Mouse (Mus musculus) layer of hippocampus, adult 18-20 months (tissue): ENCODE results near the gene Arhgap9. TPM values are rescaled to one million over a fixed set of nuclear protein-coding genes. Genes with fewer than 3 reads are reported as not detected.
"Not testable (repeated sequence)": the region's sequence is repeated elsewhere in the genome, so short reads cannot be mapped to it uniquely, and the experiment has no call there.

Experiments
- DNase-seq, 2 experiments: peaks; one replicate each; pipeline ENCODE4 v3.0.0; 2022; ENCODE audit warnings: low spot score in 2 of 2
- total RNA-seq, 2 experiments: library from RNA; stranded (reverse); gene quantifications; 2 replicates each; pipeline ENCODE4 v1.2.3; 2021

Arhgap9 gene
- total RNA-seq, 2 experiments from 2014 or later = 0.84 to 0.92 TPM

DNA sequence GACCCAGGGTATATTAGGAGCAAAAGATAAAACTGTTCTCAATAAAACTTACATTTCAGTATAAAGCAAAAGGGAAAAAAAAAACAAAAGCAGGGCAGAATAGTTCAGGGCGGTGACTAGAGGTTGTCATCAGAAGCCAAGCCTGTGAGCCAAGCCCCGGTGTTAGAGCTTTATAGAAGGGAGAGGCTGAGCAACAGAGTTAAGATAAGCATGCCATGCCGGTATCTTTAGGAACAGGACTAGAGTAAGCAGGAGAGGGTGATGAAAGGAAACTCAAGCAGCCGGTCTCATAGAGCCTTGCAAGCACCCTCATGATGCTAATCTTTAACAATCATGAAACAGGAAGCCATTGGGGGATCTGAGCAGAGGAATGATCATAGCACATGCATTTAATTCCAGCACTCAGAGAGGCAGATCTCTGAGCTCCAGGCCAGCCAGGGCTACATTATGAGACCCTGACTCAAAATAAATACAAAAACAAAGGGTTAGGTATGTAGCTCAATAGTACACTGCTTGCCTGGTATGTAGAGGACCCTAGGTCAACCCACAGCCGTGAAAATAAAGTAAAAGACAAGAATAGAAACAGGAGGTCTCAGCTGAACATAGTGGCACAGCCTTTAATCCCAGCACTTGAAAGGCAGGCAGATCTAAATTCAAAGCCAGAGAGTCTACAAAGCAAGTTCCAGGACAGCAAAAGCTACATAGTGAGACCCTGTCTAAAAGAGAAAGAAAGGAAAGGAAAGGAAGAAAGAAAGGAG, 29.7 kb upstream of the Arhgap9 start:
- no peak for DNase-seq

DNA sequence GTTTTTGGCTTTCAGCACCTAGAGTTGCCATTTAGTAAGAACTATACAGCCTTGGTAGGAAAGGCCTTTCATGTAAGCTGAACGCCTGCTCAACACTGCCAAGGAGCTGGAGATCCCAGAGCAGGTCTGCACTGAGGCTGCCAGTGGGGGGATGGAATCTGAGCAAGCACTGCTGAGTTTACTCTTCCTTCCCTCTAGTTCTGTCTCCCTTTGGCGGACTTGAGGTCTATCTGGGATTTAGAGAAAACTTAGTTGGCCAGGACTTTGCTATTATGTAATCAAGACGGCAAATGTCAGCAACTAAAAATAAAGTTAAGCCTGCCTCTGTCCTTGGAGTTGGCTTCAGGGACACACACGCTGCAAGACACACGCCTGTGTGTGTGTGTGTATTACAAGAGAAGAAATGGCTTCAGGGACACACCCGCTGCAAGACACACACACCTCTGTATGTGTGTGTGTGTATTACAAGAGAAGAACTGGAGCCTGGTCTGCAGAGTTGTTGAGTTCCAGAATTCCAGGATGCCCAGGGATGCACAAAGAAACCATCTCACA, 28.7 kb upstream of the Arhgap9 start:
- DNase-seq = no peak

DNA sequence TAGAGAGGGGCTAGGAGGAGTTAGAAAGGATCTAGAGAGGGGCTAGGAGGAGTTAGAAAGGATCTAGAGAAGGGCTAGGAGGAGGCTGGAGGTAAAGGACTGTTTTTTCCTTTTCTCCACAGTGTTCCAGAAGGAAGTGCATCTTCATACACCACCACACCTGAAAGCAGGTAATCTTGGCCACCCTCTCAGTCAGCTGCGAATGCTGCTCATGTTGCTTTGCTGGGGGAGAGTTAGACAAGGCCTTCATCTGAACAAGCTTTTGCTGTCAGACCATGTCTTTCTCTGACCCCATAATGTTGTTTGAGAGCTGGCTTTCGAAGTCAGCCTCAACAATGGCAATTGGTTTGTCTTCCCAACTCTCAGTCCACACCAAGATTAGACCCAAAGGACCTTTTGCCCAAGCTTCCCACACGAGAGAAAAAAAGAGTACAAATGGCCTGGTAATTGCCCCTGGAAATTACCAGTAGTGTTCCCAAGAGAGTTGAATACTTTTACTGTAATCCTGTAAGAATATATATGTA, 28.1 kb upstream of the Arhgap9 start:
- DNase-seq = no peak

DNA sequence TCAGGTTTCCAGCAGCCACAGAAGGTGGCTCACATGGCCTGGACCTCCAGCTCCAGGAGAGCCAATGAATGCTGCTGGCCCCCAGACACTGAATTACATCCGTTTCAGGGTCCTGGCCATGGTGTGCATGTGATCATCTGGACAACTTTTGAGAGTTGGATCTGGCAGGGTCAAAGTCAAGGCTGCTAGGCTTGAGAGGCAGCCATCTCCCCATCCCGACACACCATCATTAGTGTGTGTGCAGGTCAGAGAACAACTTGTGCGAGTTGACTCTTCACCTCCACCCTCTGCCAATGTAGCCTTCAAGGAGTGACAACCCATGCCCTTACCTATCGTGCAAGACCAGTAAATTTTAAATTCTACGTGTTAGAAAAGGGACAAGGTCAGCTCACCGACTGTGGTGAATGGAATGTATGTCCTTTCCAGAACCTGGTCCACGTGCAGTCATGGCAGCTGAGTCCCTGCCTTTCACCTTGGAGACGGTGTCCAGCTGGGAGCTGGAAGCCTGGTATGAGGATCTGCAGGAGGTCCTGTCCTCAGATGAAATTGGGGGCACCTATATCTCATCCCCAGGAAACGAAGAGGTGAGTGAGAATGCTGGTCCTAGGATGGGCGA, 26.8 kb upstream of the Arhgap9 start:
- no peak for DNase-seq

DNA sequence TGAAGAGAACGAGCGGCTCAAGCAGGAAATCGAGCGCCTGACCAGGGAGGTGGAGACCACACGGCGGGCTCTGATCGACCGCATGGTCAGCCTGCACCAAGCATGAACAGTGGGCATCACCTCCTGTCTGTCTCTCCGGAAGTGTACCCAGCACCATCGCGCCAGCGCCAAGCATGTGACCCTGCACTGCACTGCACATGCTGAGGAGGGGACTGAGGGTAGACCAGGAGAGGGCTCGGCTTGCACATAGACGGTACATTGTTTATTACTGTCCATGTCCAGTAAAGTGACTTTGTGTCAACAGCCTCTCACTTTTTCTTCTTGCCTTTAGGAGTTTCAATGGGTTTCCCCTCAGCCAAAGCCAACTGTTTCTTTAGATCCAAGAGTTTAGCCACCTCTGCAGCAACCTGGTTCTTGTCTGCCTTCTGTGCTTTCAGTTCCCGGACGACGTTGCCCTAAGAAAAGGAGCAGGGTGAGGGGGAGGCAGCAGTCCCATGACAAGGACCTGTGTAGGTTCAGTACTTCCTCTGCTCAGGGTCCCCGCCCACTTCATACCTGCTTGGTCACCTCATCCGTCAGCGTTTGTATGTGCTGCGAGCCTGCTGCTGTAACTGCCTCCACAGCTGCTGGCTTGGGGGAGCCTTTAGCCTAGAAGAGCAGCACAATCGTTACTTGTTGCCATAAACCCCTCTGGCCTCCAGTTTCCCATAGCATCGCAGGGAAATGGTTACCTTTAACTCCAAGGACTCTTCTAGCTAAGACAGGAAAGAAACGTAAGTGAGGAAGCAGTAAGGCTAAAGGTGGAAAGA, 25.6 kb upstream of the Arhgap9 start:
- no peak for DNase-seq

DNA sequence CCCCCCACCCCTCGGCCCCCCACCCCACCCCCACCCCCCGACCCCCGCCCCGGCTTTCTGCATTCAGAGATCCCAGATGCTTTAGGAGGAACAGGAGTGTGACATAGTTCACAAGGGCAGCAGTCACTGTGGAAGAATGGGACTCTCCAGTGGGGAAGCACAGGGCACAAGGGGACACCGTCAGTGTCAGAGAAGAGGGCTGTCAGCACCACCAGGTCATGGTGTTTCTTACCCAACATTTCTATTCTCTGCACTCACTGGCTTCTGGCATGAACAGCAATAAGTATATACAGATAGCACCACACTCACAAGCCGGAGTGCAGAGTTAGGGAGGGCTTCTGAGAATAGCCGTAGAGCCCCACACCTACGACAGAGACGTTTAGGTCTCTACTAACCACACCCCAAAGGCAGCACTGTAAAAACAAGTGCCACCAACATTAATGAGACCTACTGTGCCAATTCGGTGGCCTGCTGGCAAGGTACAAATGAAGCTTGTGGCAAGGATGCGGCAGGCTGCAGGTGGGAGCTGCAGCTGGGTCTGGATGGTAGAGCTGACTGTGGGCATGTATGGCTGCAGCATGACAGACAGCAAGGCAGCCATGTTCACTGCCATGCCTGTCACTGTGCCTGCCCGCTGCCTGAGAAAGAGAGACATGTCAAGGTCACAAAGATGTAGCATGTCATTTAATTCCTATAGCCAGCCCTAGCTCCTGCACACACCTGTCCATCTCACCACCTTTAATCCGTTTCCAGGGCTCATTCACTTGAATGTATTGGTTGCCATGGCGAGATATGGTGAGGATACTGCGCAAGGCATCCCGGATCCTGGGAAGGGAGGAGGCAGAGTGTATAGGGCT, 24.5 kb upstream of the Arhgap9 start:
- no peak for DNase-seq

DNA sequence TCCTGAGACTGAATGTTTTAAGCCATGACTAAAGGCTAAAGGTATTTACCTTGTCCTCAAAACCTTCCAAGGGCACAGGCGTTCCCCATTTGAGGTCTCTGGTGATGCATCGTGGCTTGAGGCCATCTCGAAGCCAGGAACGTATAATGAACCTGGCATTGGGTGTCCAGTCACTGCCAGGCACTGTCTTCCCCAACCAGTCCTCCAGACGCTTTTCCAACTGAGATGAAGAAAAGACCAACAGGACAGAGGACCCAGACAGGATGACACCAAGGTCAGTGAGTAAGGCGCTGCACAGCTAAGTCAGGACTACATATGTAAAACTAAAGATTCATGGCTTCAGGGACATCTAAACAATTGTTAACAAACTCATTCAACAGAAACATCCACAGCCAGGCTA, 21.4 kb upstream of the Arhgap9 start:
- no peak for DNase-seq

DNA sequence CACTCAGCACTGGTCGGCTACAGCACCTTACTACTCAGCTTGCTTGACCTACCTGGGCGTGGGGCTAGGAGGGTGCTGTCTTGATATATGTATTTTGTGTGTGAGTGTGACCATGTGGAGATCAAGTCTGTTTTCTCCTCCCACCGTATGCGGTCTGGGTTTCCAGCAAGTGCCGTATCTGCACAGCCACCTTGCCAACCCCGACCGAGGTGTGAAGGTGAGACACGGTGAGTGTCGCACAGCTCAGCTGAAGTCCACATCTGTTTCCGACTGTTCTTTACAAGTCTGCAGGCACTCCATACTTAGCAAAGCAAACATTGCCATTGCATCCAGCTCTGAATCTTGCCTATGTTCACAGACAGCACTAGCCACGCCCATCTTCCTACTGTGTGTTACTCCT, 18.6 kb upstream of the Arhgap9 start:
- DNase-seq = no peak

DNA sequence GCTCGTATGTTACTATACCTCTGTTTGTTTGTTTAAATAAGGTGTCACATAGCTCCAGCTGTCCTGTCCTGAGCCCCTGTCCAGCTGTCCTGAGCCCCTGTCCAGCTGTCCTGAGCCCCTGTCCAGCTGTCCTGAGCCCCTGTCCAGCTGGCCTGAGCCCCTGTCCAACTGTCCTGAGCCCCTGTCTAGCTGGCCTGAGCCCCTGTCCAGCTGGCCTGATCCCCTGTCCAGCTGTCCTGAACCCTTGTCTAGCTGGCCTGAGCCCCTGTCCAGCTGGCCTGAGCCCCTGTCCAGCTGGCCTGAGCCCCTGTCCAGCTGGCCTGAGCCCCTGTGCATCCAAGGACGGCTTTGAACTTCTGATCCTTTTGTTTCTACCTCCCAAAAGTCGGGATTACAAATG, 12.6 kb upstream of the Arhgap9 start:
- not testable (repeated sequence) for DNase-seq

DNA sequence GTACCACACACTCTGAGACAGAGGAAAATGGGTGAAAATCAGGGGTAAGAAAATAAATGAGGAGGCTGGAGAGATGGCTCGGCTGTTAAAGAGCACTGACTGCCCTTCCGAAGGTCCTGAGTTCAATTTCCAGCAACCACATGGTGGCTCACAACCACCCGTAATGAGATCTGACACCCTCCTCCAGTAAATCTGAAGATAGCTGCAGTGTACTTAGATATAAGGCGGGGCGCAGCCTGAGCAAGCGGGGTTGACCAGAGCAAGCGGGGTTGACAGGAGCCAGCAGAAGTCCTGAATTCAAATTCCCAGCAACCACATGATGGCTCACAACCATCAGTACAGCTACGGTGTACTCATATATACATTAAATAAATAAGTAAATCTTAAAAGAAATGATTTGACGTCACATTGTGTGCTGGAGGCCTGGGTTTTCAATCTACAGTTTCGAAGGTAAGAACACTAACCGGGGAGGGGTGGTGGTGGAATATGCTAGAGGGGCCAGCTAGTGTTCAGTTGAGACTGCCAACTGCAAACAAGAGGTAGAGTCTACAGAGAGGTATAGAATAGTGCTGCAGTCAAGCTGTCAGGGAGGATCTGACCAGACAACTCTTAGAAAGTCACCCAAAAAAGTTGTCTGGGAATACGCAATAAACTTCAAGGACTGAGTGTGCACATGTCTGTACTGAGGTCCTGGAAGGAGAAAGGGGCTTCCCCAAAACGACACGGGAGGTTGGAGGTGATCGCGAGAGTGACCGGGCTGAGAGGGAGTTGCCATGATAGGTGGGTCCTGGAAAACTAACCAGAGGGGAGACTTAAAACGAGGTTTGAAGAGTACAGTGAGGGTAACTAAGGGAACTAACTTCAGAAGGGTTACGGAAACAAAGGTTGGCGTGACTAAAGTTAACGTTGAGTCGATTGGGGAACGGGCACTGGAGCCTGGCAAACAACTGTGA, 11.0 kb upstream of the Arhgap9 start:
- no peak for DNase-seq

DNA sequence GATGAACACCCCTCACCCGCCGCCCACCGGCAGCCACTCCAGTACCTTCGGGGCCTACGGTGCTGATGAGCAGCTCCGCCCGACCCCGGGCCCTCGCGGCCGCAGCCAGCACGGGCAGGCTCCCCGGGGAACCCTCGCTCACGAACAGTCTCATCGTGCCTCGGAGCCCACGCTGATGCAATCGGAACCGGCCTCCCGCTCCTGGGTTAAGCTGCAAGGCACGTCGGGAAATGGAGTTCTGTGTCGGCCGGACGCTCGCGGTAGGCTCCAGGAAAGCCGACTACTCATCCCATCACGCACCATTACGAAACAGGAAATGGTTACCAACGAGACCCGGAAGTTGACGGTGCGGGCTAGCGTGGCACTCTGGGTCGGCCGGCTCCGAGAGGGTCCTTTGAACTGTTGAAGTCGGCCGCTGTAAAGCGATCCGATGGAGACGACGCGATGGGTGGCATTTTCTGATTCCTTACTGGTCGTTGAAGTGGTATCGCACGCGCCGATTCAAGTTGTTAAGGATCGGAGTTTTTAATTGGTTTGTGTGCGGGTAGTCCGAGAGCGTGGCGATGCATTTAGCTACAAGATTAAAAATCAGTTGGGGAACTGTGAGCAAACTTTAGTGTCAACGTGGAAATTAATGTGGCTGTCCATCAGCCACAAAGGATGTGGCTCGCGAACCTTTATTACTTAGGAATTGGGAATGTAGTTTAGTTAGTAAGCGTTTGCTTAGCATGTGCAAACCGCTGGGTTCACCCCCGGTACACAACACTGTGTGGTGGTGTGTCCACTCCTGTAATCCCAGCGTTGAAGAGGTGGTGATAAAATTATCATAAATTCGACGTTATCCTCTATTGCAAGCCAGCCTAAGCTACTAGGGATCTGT, 10.0 kb upstream of the Arhgap9 start, which contains the start of gene Mars:
TSS of gene Mars (minus strand) at position 311 of the 880 bp plus-strand sequence.
- peak; percentile 94 to 98 for DNase-seq

DNA sequence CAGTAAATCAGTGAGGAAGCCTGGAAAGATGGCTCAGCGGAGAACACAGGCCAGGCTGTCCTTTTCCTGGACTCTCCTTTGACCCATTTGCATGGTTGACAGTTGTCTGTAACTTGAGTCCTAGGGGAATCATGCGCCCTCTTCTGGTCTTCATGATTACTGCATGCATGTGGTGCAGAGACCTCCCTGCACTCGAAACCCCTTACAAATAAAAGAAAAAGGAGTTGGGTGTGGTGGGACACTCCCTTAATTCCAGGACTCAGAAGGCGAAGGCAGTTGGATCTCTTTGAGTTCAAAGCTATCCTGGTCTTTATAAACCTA, 9.4 kb upstream of the Arhgap9 start:
- DNase-seq = peak; percentile 54 to 90

DNA sequence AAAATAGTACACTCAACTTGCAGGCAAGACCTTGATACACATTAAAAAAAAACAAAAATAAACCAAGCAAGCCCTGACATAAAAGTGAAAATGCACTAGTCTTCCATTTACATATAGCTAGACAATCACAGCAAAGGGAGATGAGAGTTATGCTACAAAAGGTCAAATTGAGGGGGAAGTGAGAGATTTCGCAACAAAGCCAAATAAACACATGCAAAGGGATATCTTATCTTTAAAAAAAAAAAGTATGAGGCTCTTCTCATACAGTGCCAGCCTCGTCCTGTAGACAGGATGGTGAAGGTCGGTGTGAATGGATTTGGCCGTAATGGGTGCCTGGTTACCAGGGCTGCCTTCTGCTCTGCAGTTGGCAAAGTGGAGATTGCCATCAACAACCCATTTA, 8.9 kb upstream of the Arhgap9 start:
- no peak for DNase-seq

DNA sequence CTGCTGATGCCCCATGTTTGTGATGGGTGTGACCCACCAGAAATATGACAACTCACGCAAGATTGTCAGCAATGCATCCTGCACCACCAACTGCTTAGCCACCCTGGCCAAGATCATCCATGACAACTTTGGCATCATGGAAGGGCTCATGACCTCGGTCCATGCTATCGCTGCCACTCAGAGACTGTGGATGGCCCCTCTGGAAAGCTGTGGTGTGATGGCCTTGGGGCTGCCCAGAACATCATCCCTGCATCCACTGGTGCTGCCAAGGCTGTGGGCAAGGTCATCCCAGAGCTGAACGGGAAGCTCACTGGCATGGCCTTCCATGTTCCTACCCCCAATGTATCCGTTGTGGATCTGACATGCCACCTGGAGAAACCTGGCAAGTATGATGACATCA, 8.2 kb upstream of the Arhgap9 start:
- DNase-seq = not testable (repeated sequence)

DNA sequence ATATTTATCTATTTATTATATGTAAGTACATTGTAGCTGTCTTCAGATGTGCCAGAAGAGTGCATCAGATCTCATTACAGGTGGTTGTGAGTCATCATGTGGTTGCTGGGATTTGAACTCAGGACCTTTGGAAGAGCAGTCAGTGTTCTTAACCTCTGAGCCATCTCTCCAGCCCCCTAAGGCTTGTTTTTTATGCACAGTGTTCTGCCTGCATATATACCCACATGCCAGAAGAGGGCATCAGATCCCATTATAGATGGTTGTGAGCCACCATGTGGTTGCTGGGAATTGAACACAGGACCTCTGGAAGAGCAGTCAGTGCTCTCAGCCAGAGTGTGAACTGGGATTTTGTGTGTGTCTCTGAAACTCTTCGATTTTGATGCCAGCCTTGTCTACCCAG, 6.8 kb upstream of the Arhgap9 start:
- not testable (repeated sequence) for DNase-seq

DNA sequence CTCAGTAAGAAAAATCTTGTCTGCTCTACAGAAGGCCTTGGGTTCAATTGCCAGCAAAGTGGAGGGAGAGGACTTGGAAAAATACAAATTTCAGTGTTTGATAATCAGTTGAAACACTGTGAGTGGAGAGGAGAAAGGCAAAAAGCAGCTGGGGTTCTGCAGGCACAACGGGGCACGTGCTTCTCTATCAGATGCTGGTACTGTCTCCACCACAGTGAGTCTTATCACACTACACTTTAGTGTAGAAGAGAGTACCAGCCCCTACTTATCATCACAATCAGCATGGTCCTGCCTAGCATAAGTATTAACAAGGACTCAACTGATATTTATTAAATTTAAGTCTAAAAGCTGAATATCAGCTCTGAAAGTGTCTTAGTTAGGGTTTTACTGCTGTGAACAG, 4.5 kb upstream of the Arhgap9 start:
- DNase-seq = no peak

DNA sequence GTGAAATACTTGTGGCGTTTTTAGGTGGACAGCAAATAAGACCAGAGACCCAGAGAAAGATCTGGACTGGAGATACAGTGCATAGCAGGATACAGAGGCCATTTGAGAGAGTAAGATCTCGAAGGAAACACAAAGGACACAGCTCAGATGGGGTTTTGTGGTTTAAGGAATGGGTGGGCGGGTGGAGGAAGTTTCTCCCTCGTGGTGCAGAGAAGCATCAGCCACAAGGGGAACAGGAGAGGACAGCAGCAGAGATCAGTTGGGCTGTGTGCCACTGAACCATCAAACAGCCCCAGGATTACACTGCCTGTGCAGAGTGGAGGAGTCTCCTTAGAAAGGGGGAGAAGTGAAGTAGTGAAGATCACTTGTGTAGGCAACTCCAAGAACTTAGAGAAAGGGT, 3.8 kb upstream of the Arhgap9 start:
- DNase-seq = no peak

DNA sequence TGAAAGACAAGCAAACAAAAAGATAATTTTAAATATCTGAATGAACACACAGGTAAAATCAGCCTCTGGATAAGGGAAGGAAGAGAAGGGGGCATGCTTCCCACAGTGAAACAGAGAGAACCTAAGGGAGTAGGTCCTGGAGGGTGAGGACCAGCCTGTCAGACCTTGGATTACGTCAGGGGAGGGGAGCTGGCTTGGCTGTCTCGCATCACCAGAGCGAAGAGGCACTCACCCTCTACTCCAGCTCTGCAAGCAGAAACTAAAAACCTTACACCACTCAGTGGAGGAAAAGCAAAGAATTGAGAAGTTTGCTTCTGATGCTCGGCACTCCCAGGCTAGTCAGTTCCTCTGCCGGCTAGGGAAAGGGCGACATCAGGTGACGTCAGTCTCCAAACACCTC, 1.8 kb upstream of the Arhgap9 start:
- no peak for DNase-seq

DNA sequence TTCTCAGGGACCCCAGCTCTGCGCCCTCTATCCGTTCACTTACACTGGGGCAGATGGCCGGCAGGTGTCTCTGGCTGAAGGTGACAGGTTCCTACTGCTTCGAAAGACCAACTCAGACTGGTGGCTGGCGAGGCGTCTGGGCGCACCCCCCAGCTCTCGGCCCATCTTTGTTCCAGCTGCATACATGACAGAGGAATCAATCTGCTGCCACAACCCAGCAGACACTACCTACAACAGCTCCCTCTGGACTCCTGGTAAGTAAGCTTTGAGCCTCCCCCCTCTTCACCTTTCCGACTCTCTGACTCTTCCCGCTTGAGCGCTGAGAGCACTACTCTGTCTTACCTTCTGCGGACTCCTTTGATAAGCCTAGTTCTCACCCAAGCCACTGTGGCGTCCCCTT, 414 bp downstream of the Arhgap9 start:
- no peak for DNase-seq
